Mouse (Mus musculus) hindbrain, embryonic 10.5 days (tissue): Measurements from ENCODE around the gene Map3k11. TPM values are rescaled to one million over a fixed set of nuclear protein-coding genes. Genes with fewer than 3 reads are reported as not detected.
A peak's percentile ranks its signal among the peaks of the same experiment; 100 is the strongest.

Experiments used
- DNase-seq: peaks from one replicate; pipeline ENCODE4 v3.0.0-alpha.2; 2017; ENCODE audit warnings: low spot score
- H3K27ac ChIP-seq: fragments of 300-500 bp; sonication (generic); 2 replicates; pipeline ENCODE4 v1.5.1; 2016; ENCODE audit warnings: mild to moderate bottlenecking, moderate library complexity
- H3K27me3 ChIP-seq: fragments of 300-500 bp; sonication (generic); 2 replicates; pipeline ENCODE4 v1.6.1; 2016; ENCODE audit warnings: mild to moderate bottlenecking; ENCODE audit not compliant: poor library complexity, insufficient read depth, severe bottlenecking
- H3K36me3 ChIP-seq: fragments of 300-500 bp; sonication (generic); 2 replicates; pipeline ENCODE4 v1.6.1; 2016; ENCODE audit warnings: mild to moderate bottlenecking, moderate library complexity
- H3K4me1 ChIP-seq: fragments of 300-500 bp; sonication (generic); replicated peaks from 2 replicates; pipeline ENCODE4 v1.6.1; 2016; ENCODE audit warnings: mild to moderate bottlenecking
- H3K4me3 ChIP-seq: fragments of 300-500 bp; sonication (generic); 2 replicates; pipeline ENCODE4 v1.5.1; 2016; ENCODE audit warnings: mild to moderate bottlenecking, moderate library complexity
- H3K9me3 ChIP-seq: fragments of 300-500 bp; sonication (generic); 2 replicates; pipeline ENCODE4 v1.6.1; 2016; ENCODE audit warnings: mild to moderate bottlenecking, moderate library complexity
- WGBS: fragments of 180-500 bp; shearing (Covaris S2); methylation state at CpG from one replicate; pipeline ENCODE4 v1.1.7; 2016; 5-methylcytosine and 5-hydroxymethylcytosine counted together
- polyA plus RNA-seq: library from polyadenylated mRNA; unstranded; fragments of >200 nt; fragmentation: Nextera tagmentation; extraction: Ambion mirVana; gene quantifications from 2 replicates; pipeline ENCODE4 v1.2.1, GENCODE M21; 2016

The Map3k11 gene
- polyA plus RNA-seq, 1 experiment from 2014 or later, result 35.1 TPM

GRCm38 (mm10) chr19:5751742-5752141 lies 63.2 kb downstream of the Map3k11 start:
- H3K9me3 ChIP-seq, result no peaks in the 10 kb centered on the region
- DNase-seq, result no peak
- H3K4me3 ChIP-seq, result peak overlapping the region; percentile 24
- H3K4me1 ChIP-seq, result peaks cover 31% of the 10 kb centered on the region
- WGBS, result 6% methylated on average over 20 of the region's 20 CpGs
- peaks cover 100% of the 10 kb centered on the region for H3K27me3 ChIP-seq
- H3K27ac ChIP-seq, result no peak overlapping the region
- no peaks in the 10 kb centered on the region for H3K36me3 ChIP-seq

Other genes starting within 250 kb of the Map3k11 start
- gene Fosl1, start 241.2 kb upstream of the Map3k11 start, polyA plus RNA-seq, result not detected in 2 replicates
- gene Ccdc85b, start 230.8 kb upstream of the Map3k11 start, polyA plus RNA-seq, result 6.9 and 8.6 TPM in 2 replicates
- gene Fibp, start 228.1 kb upstream of the Map3k11 start, polyA plus RNA-seq, result 99.5 and 122 TPM in 2 replicates
- gene Ctsw, start 220.2 kb upstream of the Map3k11 start, polyA plus RNA-seq, result 2.0 and 3.0 TPM in 2 replicates
- gene Efemp2, start 214.8 kb upstream of the Map3k11 start, polyA plus RNA-seq, result 62.7 and 71.3 TPM in 2 replicates
- 43.7 and 51.4 TPM in 2 replicates for gene Mus81, start 200.3 kb upstream of the Map3k11 start, polyA plus RNA-seq
- 3,259 and 3,562 TPM in 2 replicates for gene Cfl1, start 198.3 kb upstream of the Map3k11 start, polyA plus RNA-seq
- not detected in 2 replicates for gene 1700020D05Rik, start 185.0 kb upstream of the Map3k11 start, polyA plus RNA-seq
- 8.9 and 18.7 TPM in 2 replicates for gene Snx32, start 178.2 kb upstream of the Map3k11 start, polyA plus RNA-seq
- 0.39 and 0.77 TPM in 2 replicates for gene Ovol1, start 128.1 kb upstream of the Map3k11 start, polyA plus RNA-seq
- gene Ap5b1, start 120.7 kb upstream of the Map3k11 start, polyA plus RNA-seq, result 1.6 and 2.6 TPM in 2 replicates
- 177 and 187 TPM in 2 replicates for gene Rnaseh2c, start 86.9 kb upstream of the Map3k11 start, polyA plus RNA-seq
- gene Kat5, start 78.5 kb upstream of the Map3k11 start, polyA plus RNA-seq, result 58.9 and 69.2 TPM in 2 replicates
- gene Rela, start 51.3 kb upstream of the Map3k11 start, polyA plus RNA-seq, result 27.8 and 36.0 TPM in 2 replicates
- 27.5 and 27.6 TPM in 2 replicates for gene Sipa1, start 25.0 kb upstream of the Map3k11 start, polyA plus RNA-seq
- gene Pcnx3, start 166 bp downstream of the Map3k11 start, polyA plus RNA-seq, result 27.3 and 30.8 TPM in 2 replicates
- 0.16 and 0.21 TPM in 2 replicates for gene Kcnk7, start 15.6 kb downstream of the Map3k11 start, polyA plus RNA-seq
- 9.7 and 10.1 TPM in 2 replicates for gene Ehbp1l1, start 37.6 kb downstream of the Map3k11 start, polyA plus RNA-seq
- gene Fam89b, start 40.9 kb downstream of the Map3k11 start, polyA plus RNA-seq, result 149 and 192 TPM in 2 replicates
- 2.7 and 6.9 TPM in 2 replicates for gene Ltbp3, start 52.2 kb downstream of the Map3k11 start, polyA plus RNA-seq
- 68.2 and 69.5 TPM in 2 replicates for gene Scyl1, start 82.7 kb downstream of the Map3k11 start, polyA plus RNA-seq
- 37.2 and 37.8 TPM in 2 replicates for gene Frmd8, start 186.5 kb downstream of the Map3k11 start, polyA plus RNA-seq
- 2.8 TPM in 2 replicates for gene Slc25a45, start 189.1 kb downstream of the Map3k11 start, polyA plus RNA-seq
- gene Tigd3, start 205.4 kb downstream of the Map3k11 start, polyA plus RNA-seq, result 9.9 and 11.3 TPM in 2 replicates
- gene Dpf2, start 224.3 kb downstream of the Map3k11 start, polyA plus RNA-seq, result 225 TPM in 2 replicates
- gene Cdc42ep2, start 236.1 kb downstream of the Map3k11 start, polyA plus RNA-seq, result 2.0 and 2.9 TPM in 2 replicates